Mouse (Mus musculus) layer of hippocampus, adult 11-12 months (tissue): ENCODE measurements around the gene Slc31a2.

ENCODE experiments used
- DNase-seq: peaks from one replicate; pipeline ENCODE4 v3.0.0; 2022; ENCODE audit warnings: low spot score

Gene Slc31a2

GRCm38 (mm10) chr4:62318294-62318693 lies 55.9 kb downstream of the Slc31a2 start:
- DNase-seq: no peak

DNA sequence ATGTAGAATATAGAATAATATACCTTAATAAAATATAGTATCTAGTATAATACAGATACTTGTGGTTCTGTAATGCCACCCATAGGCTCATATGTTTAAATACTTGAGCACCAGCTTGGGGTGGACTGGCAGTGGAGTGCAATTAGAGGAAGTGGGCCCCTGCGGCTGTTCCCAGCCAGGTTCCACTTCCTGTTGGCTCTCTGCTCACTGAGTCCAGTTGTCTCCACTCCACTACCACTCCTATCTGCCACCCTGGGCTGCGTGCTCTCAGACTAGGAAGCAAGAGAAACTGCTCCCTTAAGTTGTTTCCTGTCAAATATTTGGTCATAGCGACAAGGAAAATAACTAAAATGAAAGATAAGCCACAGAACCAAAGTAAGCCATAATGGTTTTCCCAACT lies 60.3 kb downstream of the Slc31a2 start:
- peak; percentile 41 for DNase-seq

DNA sequence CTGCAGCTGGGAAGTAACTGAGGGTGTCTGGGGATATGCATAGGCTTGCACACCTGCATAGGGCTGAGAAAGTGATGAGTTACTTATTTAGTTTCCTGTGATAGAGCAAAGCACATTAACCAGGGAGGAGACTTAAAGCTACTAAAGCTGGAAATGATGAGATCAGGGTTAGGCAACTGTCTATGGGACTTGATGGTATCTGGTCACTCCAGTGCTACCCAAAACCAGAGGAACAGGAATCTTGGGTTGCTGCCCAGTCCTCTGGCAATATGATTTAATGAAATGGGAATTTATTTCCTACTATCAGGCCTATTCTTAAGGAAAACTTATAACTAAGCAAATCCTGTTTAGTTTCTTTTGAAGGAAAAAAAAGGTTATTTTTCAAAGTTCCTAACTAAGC lies 63.7 kb downstream of the Slc31a2 start:
- DNase-seq: no peak

- DNase-seq: no peak
Observed at GRCm38 (mm10) chr4:62328941-62329660, 66.7 kb downstream of the Slc31a2 start.

GRCm38 (mm10) chr4:62331977-62332376 lies 69.6 kb downstream of the Slc31a2 start:
- no peak for DNase-seq

- no peak for DNase-seq
Observed at GRCm38 (mm10) chr4:62338536-62338935, 76.2 kb downstream of the Slc31a2 start.

DNA sequence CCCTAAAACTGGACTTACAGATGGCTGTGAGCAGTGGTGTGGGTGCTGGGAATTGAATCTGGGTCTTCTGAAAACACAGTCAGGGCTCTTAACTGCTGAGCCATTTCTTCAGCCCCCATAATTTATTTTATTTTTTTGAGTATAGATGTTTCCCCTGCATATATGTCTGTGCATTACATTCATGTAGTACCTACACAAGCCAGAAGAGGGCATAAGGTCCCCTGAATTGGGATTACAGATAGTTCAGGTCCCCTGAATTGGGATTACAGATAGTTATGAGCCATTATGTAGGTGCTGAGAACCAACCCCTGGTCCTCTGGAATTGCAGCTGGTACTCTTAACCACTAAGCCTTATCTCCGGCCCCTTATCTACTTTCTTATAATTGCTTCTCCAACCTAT lies 81.6 kb downstream of the Slc31a2 start:
- no peak for DNase-seq

DNA sequence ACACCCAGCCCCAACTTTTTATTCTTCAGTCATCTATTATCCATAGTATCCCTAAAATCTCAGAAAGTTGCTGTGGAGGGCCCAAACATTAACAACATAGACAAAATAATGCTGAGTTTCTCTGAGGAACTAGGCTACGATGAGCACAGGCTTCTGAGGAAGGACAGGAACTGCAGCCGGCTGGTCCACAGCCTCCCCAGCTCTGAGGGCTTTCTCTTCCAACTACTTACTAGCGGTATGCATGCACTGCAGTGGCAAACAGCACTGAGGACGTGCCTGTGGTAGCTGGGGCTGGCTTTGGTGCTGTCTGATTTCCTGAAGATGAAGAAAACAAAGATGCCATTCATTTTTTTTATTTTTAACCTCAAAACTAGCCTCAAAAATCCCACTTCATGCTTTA lies 83.5 kb downstream of the Slc31a2 start:
- DNase-seq: no peak

GRCm38 (mm10) chr4:62347605-62348328 lies 85.4 kb downstream of the Slc31a2 start:
- no peak for DNase-seq
